ENCODE assay signal across 18 mouse cellular contexts in genomic region chr10:4530638-4531235, GRCm38 (mm10). TPM values are rescaled to one million over a fixed set of nuclear protein-coding genes. Genes with fewer than 3 reads are reported as not detected.
DNase-seq lines count a peak whose midpoint lies in the region; ATAC-seq lines count a peak whose summit lies in the region.
"Had no signal": no experiment of that assay in that cellular context is flagged by ENCODE, and none has a peak within 500 bp of the region (broad histone marks: within the 10 kb centered on the region; RNA-seq: fewer than 3 reads in every experiment).

No protein-coding gene starts in this region.

- no peaks in the 10 kb centered on the region for H3K9me3 ChIP-seq in midbrain, embryonic 13.5 days
- H3K9me3 ChIP-seq in midbrain, embryonic 14.5 days (ENCODE audit: control insufficient read depth, low read length) = no peaks in the 10 kb centered on the region
- no peaks in the 10 kb centered on the region for H3K9me3 ChIP-seq in intestine, embryonic 16.5 days (ENCODE audit: control insufficient read depth, low read length)
- H3K9me3 ChIP-seq in kidney, embryonic 16.5 days (ENCODE audit: low read length) = no peaks in the 10 kb centered on the region
- H3K9me3 ChIP-seq in hindbrain, embryonic 16.5 days (ENCODE audit: control insufficient read depth, low read length) = no peaks in the 10 kb centered on the region
- H3K9me3 ChIP-seq: embryonic facial prominence, embryonic 12.5 days; heart, embryonic 10.5 days; midbrain, embryonic 15.5 days had no signal

- H3K9ac ChIP-seq in midbrain, embryonic 13.5 days (replicated peaks) = no peak overlapping the region
- no peak overlapping the region for H3K9ac ChIP-seq in midbrain, embryonic 14.5 days (replicated peaks; ENCODE audit: low read length)
- H3K9ac ChIP-seq in intestine, embryonic 16.5 days (ENCODE audit: low read depth, low read length) = no peak overlapping the region
- H3K9ac ChIP-seq in kidney, embryonic 16.5 days (replicated peaks; ENCODE audit: low read length) = no peak overlapping the region
- no peak overlapping the region for H3K9ac ChIP-seq in hindbrain, embryonic 16.5 days (ENCODE audit: low read depth, low read length)
- H3K9ac ChIP-seq: embryonic facial prominence, embryonic 12.5 days; liver, embryonic 14.5 days; midbrain, embryonic 15.5 days had no signal

- DNase-seq in midbrain, embryonic 14.5 days = no peak
- peak; percentile 68 for DNase-seq in yolk sac, embryonic 10.5 days (ENCODE audit: low spot score)
- DNase-seq in lung, postnatal 10 days = no peak
- DNase-seq: gastrocnemius, postnatal 14 days; heart, postnatal 14 days; left cerebral cortex, postnatal 4 days; thymus, postnatal 36 days had no signal

- ATAC-seq in midbrain, embryonic 13.5 days = 0 out of 2 replicates have a peak, but pooled peaks have one; percentile 30
- ATAC-seq in midbrain, embryonic 14.5 days (ENCODE audit: low FRiP score, low TSS enrichment) = no peak
- ATAC-seq in intestine, embryonic 16.5 days = peak; percentile 87
- peak; percentile 92 for ATAC-seq in kidney, embryonic 16.5 days (ENCODE audit: low FRiP score, low TSS enrichment)
- no peak for ATAC-seq in hindbrain, embryonic 16.5 days
- ATAC-seq: hindbrain, postnatal 0 days; midbrain, embryonic 15.5 days had no signal

- H3K4me3 ChIP-seq in midbrain, embryonic 13.5 days (replicated peaks) = no peak overlapping the region
- no peak overlapping the region for H3K4me3 ChIP-seq in midbrain, embryonic 14.5 days (replicated peaks; ENCODE audit: low read depth, low read length)
- H3K4me3 ChIP-seq in intestine, embryonic 16.5 days (ENCODE audit: low read length) = no peak overlapping the region
- H3K4me3 ChIP-seq in kidney, embryonic 16.5 days (ENCODE audit: low read length) = no peak overlapping the region
- no peak overlapping the region for H3K4me3 ChIP-seq in hindbrain, embryonic 16.5 days (ENCODE audit: low read length)
- H3K4me3 ChIP-seq: embryonic facial prominence, embryonic 12.5 days; heart, embryonic 10.5 days; midbrain, embryonic 15.5 days had no signal

- no peaks in the 10 kb centered on the region for H3K36me3 ChIP-seq in midbrain, embryonic 13.5 days
- H3K36me3 ChIP-seq in midbrain, embryonic 14.5 days (ENCODE audit: control insufficient read depth, insufficient read depth, low read length) = no peaks in the 10 kb centered on the region
- H3K36me3 ChIP-seq in intestine, embryonic 16.5 days (ENCODE audit: control insufficient read depth, insufficient read depth, low read length) = no peaks in the 10 kb centered on the region
- no peaks in the 10 kb centered on the region for H3K36me3 ChIP-seq in kidney, embryonic 16.5 days (ENCODE audit: insufficient read depth, low read length)
- H3K36me3 ChIP-seq in hindbrain, embryonic 16.5 days (ENCODE audit: control insufficient read depth, insufficient read depth, low read length) = no peaks in the 10 kb centered on the region
- H3K36me3 ChIP-seq: embryonic facial prominence, embryonic 12.5 days; heart, embryonic 10.5 days; midbrain, embryonic 15.5 days had no signal

- no peaks in the 10 kb centered on the region; the same call in 1 of the 2 replicates for H3K4me1 ChIP-seq in midbrain, embryonic 13.5 days (replicated peaks)
- no peaks in the 10 kb centered on the region for H3K4me1 ChIP-seq in midbrain, embryonic 14.5 days (ENCODE audit: control insufficient read depth, insufficient read depth, low read length)
- H3K4me1 ChIP-seq in intestine, embryonic 16.5 days (ENCODE audit: control insufficient read depth, insufficient read depth, low read length) = no peaks in the 10 kb centered on the region
- peaks cover 21% of the 10 kb centered on the region for H3K4me1 ChIP-seq in kidney, embryonic 16.5 days (ENCODE audit: insufficient read depth, low read length)
- H3K4me1 ChIP-seq in hindbrain, embryonic 16.5 days (ENCODE audit: control insufficient read depth, insufficient read depth, low read depth, low read length) = no peaks in the 10 kb centered on the region
- H3K4me1 ChIP-seq: embryonic facial prominence, embryonic 12.5 days; heart, embryonic 10.5 days; midbrain, embryonic 15.5 days had no signal

- no peak overlapping the region for H3K4me2 ChIP-seq in midbrain, embryonic 13.5 days (replicated peaks)
- no peak overlapping the region for H3K4me2 ChIP-seq in midbrain, embryonic 14.5 days (ENCODE audit: low read length)
- H3K4me2 ChIP-seq in intestine, embryonic 16.5 days (ENCODE audit: low read depth, low read length) = 0 out of 2 replicates have a peak overlapping the region, but pooled peaks have one; percentile 18
- H3K4me2 ChIP-seq in kidney, embryonic 16.5 days (replicated peaks; ENCODE audit: low read depth, low read length) = no peak overlapping the region
- no peak overlapping the region for H3K4me2 ChIP-seq in hindbrain, embryonic 16.5 days (ENCODE audit: low read length)
- H3K4me2 ChIP-seq: embryonic facial prominence, embryonic 12.5 days; midbrain, embryonic 15.5 days had no signal

- H3K27ac ChIP-seq in midbrain, embryonic 13.5 days = no peak overlapping the region
- H3K27ac ChIP-seq in midbrain, embryonic 14.5 days (replicated peaks; ENCODE audit: low read depth, low read length) = no peak overlapping the region
- H3K27ac ChIP-seq in intestine, embryonic 16.5 days (ENCODE audit: low read length) = peak overlapping the region; percentile 73; the same call in 1 of the 2 replicates
- H3K27ac ChIP-seq in kidney, embryonic 16.5 days (ENCODE audit: low read length) = peak overlapping the region; percentile 87
- H3K27ac ChIP-seq in hindbrain, embryonic 16.5 days (ENCODE audit: low read depth, low read length) = no peak overlapping the region
- H3K27ac ChIP-seq: embryonic facial prominence, embryonic 12.5 days; heart, embryonic 10.5 days; hindbrain, postnatal 0 days; liver, embryonic 14.5 days; macrophage; midbrain, embryonic 15.5 days; stomach, postnatal 0 days had no signal

- WGBS in midbrain, embryonic 13.5 days = 84% methylated on average over 9 of the region's 9 CpGs
- WGBS in midbrain, embryonic 14.5 days = 81% methylated on average over 9 of the region's 9 CpGs
- 68% methylated on average over 9 of the region's 9 CpGs for WGBS in intestine, embryonic 16.5 days
- 49% methylated on average over 9 of the region's 9 CpGs for WGBS in kidney, embryonic 16.5 days
- 82% methylated on average over 9 of the region's 9 CpGs for WGBS in hindbrain, embryonic 16.5 days

- H3K27me3 ChIP-seq in midbrain, embryonic 13.5 days = no peaks in the 10 kb centered on the region
- no peaks in the 10 kb centered on the region for H3K27me3 ChIP-seq in midbrain, embryonic 14.5 days (ENCODE audit: control insufficient read depth, insufficient read depth, low read length)
- H3K27me3 ChIP-seq in intestine, embryonic 16.5 days (replicated peaks; ENCODE audit: control insufficient read depth, insufficient read depth, low read length) = no peaks in the 10 kb centered on the region
- H3K27me3 ChIP-seq in kidney, embryonic 16.5 days (ENCODE audit: insufficient read depth, low read length) = no peaks in the 10 kb centered on the region
- H3K27me3 ChIP-seq in hindbrain, embryonic 16.5 days (replicated peaks; ENCODE audit: control insufficient read depth, insufficient read depth, low read length) = no peaks in the 10 kb centered on the region
- H3K27me3 ChIP-seq: embryonic facial prominence, embryonic 12.5 days; midbrain, embryonic 15.5 days had no signal

RNA-seq across cellular contexts. Expression of gene Ccdc170, which starts 48.4 kb away (rescaled TPM):
- 0.05 and 0.27 TPM in 2 replicates for polyA plus RNA-seq in midbrain, embryonic 13.5 days (2015; fragmentation: Nextera tagmentation; extraction: Ambion mirVana)
- polyA plus RNA-seq in midbrain, embryonic 14.5 days (2014; fragmentation: Nextera tagmentation; extraction: Ambion mirVana) = 0.11 and 0.14 TPM in 2 replicates
- not detected in 2 replicates for polyA plus RNA-seq in intestine, embryonic 16.5 days (2015; fragmentation: Nextera tagmentation; extraction: Ambion mirVana)
- 2.2 and 3.9 TPM in 2 replicates for polyA plus RNA-seq in kidney, embryonic 16.5 days (2015; fragmentation: Nextera tagmentation; extraction: Ambion mirVana)
- polyA plus RNA-seq in hindbrain, embryonic 16.5 days (2015; fragmentation: Nextera tagmentation; extraction: Ambion mirVana) = 0.47 and 0.54 TPM in 2 replicates
- polyA plus RNA-seq: heart, embryonic 10.5 days; liver, embryonic 14.5 days; macrophage; stomach, postnatal 0 days had no signal

Comparison
In these comparisons a context has a peak if more than half of its experiments do, and no peak if none do; other contexts are left out.
1. ATAC-seq: peak in midbrain, embryonic 13.5 days (single experiment), intestine, embryonic 16.5 days (single experiment) and kidney, embryonic 16.5 days (single experiment); none in midbrain, embryonic 14.5 days (single experiment) and hindbrain, embryonic 16.5 days (single experiment).
2. H3K27ac ChIP-seq: peak in intestine, embryonic 16.5 days (single experiment) and kidney, embryonic 16.5 days (single experiment); none in midbrain, embryonic 13.5 days (single experiment), midbrain, embryonic 14.5 days (single experiment) and hindbrain, embryonic 16.5 days (single experiment).